Mouse (Mus musculus) myocyte (in vitro differentiated cells): ENCODE measurements around the gene Trpm3.

ENCODE experiments used
- MAX ChIP-seq: IDR thresholded peaks from one replicate; pipeline ENCODE4 v1.6.1; 2011; ENCODE audit warnings: low read depth, mild to moderate bottlenecking, control low read depth
- MYOD1 ChIP-seq, 3 experiments: IDR thresholded peaks; one replicate each; pipeline ENCODE4 v1.6.1; 2011; ENCODE audit warnings: control low read depth in 2 of 3, low read depth in 2 of 3, mild to moderate bottlenecking in 2 of 3, moderate library complexity in 1 of 3; ENCODE audit not compliant: insufficient read length in 2 of 3, control insufficient read depth in 1 of 3
- MYOG ChIP-seq, 3 experiments: IDR thresholded peaks; one replicate each; pipeline ENCODE4 v1.6.1; 2011; ENCODE audit warnings: control low read depth in 2 of 3, low read depth in 2 of 3, mild to moderate bottlenecking in 2 of 3; ENCODE audit not compliant: insufficient read length in 2 of 3, control insufficient read depth in 1 of 3, insufficient read depth in 1 of 3
- POLR2A ChIP-seq: IDR thresholded peaks from one replicate; pipeline ENCODE4 v1.6.1; 2011; ENCODE audit warnings: low read depth, mild to moderate bottlenecking, control low read depth, moderate library complexity; ENCODE audit not compliant: insufficient read length
- POLR2AphosphoS2 ChIP-seq: IDR thresholded peaks from one replicate; pipeline ENCODE4 v1.6.1; 2011; ENCODE audit warnings: low read depth, control low read depth; ENCODE audit not compliant: insufficient read length
- TCF12 ChIP-seq: IDR thresholded peaks from one replicate; pipeline ENCODE4 v1.6.1; 2011; ENCODE audit warnings: mild to moderate bottlenecking, control low read depth; ENCODE audit not compliant: poor library complexity, insufficient read depth, severe bottlenecking
- USF1 ChIP-seq: IDR thresholded peaks from one replicate; pipeline ENCODE4 v1.6.1; 2011; ENCODE audit warnings: low read depth, mild to moderate bottlenecking, control low read depth, moderate library complexity

GRCm38 (mm10) chr19:22527944-22528343 lies 389.1 kb downstream of the Trpm3 start:
- TF ChIP-seq POLR2A (no peak), USF1 (no peak), MYOD1 (IDR thresholded peaks at IDR 0.05; ENCODE audit: control insufficient read depth in 1 of 3, insufficient read length in 2 of 3, low read depth in 2 of 3) (no peak), MAX (no peak), MYOG (IDR thresholded peaks at IDR 0.05; ENCODE audit: control insufficient read depth in 1 of 3, insufficient read depth in 1 of 3, insufficient read length in 2 of 3, low read depth in 2 of 3) (no peak), POLR2AphosphoS2 (no peak), TCF12 (no peak)
